Mouse (Mus musculus): ENCODE data around the gene Slc4a4. TPM values are rescaled to one million over a fixed set of nuclear protein-coding genes. Genes with fewer than 3 reads are reported as not detected.

Gene Slc4a4
- polyA plus RNA-seq, 1 experiment from 2014 or later, result 7.3 TPM

GRCm38 (mm10) chr5:89000598-89000997 is 114.0 kb downstream of the Slc4a4 start:
- 0 out of 4 replicates have a peak, but pooled peaks cover 0 to 4% of the 10 kb centered on the region in 2 experiments for H3K4me1 ChIP-seq (ENCODE audit: control insufficient read depth in 2 of 2, insufficient read depth in 2 of 2, low read length in 2 of 2)
- H3K27me3 ChIP-seq (ENCODE audit: control insufficient read depth, insufficient read depth, low read length), result no peaks in the 10 kb centered on the region
- no peak overlapping the region for H3K9ac ChIP-seq (ENCODE audit: low read length)
- WGBS, result 95% methylated on average over 7 of the region's 7 CpGs
- H3K4me3 ChIP-seq (ENCODE audit: control insufficient read depth in 1 of 2, insufficient read depth in 1 of 2, low read depth in 1 of 2, low read length in 2 of 2), result no peak overlapping the region
- ATAC-seq (ENCODE audit: insufficient number of reproducible peaks, insufficient read depth, low FRiP score, low read depth), result no peak
- no peak overlapping the region for H3K4me2 ChIP-seq (ENCODE audit: low read length)
- no peak overlapping the region for H3K27ac ChIP-seq (replicated peaks in 1 of 2; ENCODE audit: control insufficient read depth in 1 of 2, insufficient read depth in 1 of 2, low read depth in 2 of 2, low read length in 2 of 2)
- no peaks in the 10 kb centered on the region for H3K36me3 ChIP-seq (ENCODE audit: control insufficient read depth, insufficient read depth, low read length)
- H3K9me3 ChIP-seq (ENCODE audit: control insufficient read depth, low read length), result peaks cover 4% of the 10 kb centered on the region; the same call in 1 of the 2 replicates

- ATAC-seq (ENCODE audit: insufficient number of reproducible peaks, insufficient read depth, low FRiP score, low read depth), result no peak
- H3K27ac ChIP-seq (replicated peaks in 1 of 2; ENCODE audit: control insufficient read depth in 1 of 2, insufficient read depth in 1 of 2, low read depth in 2 of 2, low read length in 2 of 2), result no peak overlapping the region
- H3K4me3 ChIP-seq (ENCODE audit: control insufficient read depth in 1 of 2, insufficient read depth in 1 of 2, low read depth in 1 of 2, low read length in 2 of 2), result no peak overlapping the region
- no peak overlapping the region for H3K9ac ChIP-seq (ENCODE audit: low read length)
- 72% methylated on average over 5 of the region's 5 CpGs for WGBS
- H3K27me3 ChIP-seq (ENCODE audit: control insufficient read depth, insufficient read depth, low read length), result no peaks in the 10 kb centered on the region
- H3K4me1 ChIP-seq (ENCODE audit: control insufficient read depth in 2 of 2, insufficient read depth in 2 of 2, low read length in 2 of 2), result no peaks in the 10 kb centered on the region
- no peak overlapping the region for H3K4me2 ChIP-seq (ENCODE audit: low read length)
- H3K36me3 ChIP-seq (ENCODE audit: control insufficient read depth, insufficient read depth, low read length), result no peaks in the 10 kb centered on the region
- H3K9me3 ChIP-seq (ENCODE audit: control insufficient read depth, low read length), result no peaks in the 10 kb centered on the region
Observed at GRCm38 (mm10) chr5:89010116-89010515, 123.5 kb downstream of the Slc4a4 start.

- 74% methylated on average over 3 of the region's 3 CpGs for WGBS
- no peaks in the 10 kb centered on the region for H3K4me1 ChIP-seq (ENCODE audit: control insufficient read depth in 2 of 2, insufficient read depth in 2 of 2, low read length in 2 of 2)
- no peaks in the 10 kb centered on the region for H3K27me3 ChIP-seq (ENCODE audit: control insufficient read depth, insufficient read depth, low read length)
- H3K27ac ChIP-seq (replicated peaks in 1 of 2; ENCODE audit: control insufficient read depth in 1 of 2, insufficient read depth in 1 of 2, low read depth in 2 of 2, low read length in 2 of 2), result no peak overlapping the region
- no peaks in the 10 kb centered on the region for H3K36me3 ChIP-seq (ENCODE audit: control insufficient read depth, insufficient read depth, low read length)
- no peak overlapping the region for H3K9ac ChIP-seq (ENCODE audit: low read length)
- no peaks in the 10 kb centered on the region for H3K9me3 ChIP-seq (ENCODE audit: control insufficient read depth, low read length)
- no peak for ATAC-seq (ENCODE audit: insufficient number of reproducible peaks, insufficient read depth, low FRiP score, low read depth)
- H3K4me3 ChIP-seq (ENCODE audit: control insufficient read depth in 1 of 2, insufficient read depth in 1 of 2, low read depth in 1 of 2, low read length in 2 of 2), result no peak overlapping the region
- H3K4me2 ChIP-seq (ENCODE audit: low read length), result no peak overlapping the region
Observed at GRCm38 (mm10) chr5:89012456-89012855, 125.8 kb downstream of the Slc4a4 start.

- Histone ChIP-seq H3K27me3 (ENCODE audit: control insufficient read depth, insufficient read depth, low read length) (no peaks in the 10 kb centered on the region), H3K9me3 (ENCODE audit: control insufficient read depth, low read length) (no peaks in the 10 kb centered on the region), H3K4me1 (ENCODE audit: control insufficient read depth in 2 of 2, insufficient read depth in 2 of 2, low read length in 2 of 2) (no peaks in the 10 kb centered on the region), H3K9ac (ENCODE audit: low read length) (no peak overlapping the region), H3K36me3 (ENCODE audit: control insufficient read depth, insufficient read depth, low read length) (no peaks in the 10 kb centered on the region), H3K4me2 (ENCODE audit: low read length) (no peak overlapping the region), H3K4me3 (ENCODE audit: control insufficient read depth in 1 of 2, insufficient read depth in 1 of 2, low read depth in 1 of 2, low read length in 2 of 2) (no peak overlapping the region), H3K27ac (replicated peaks in 1 of 2; ENCODE audit: control insufficient read depth in 1 of 2, insufficient read depth in 1 of 2, low read depth in 2 of 2, low read length in 2 of 2) (no peak overlapping the region)
- ATAC-seq (ENCODE audit: insufficient number of reproducible peaks, insufficient read depth, low FRiP score, low read depth), result no peak
- 49% methylated on average over 2 of the region's 2 CpGs for WGBS
Observed at GRCm38 (mm10) chr5:89014782-89015181, 128.2 kb downstream of the Slc4a4 start.

- Histone ChIP-seq H3K36me3 (ENCODE audit: control insufficient read depth, insufficient read depth, low read length) (no peaks in the 10 kb centered on the region), H3K27me3 (ENCODE audit: control insufficient read depth, insufficient read depth, low read length) (no peaks in the 10 kb centered on the region), H3K4me2 (ENCODE audit: low read length) (no peak overlapping the region), H3K9ac (ENCODE audit: low read length) (no peak overlapping the region), H3K4me1 (ENCODE audit: control insufficient read depth in 2 of 2, insufficient read depth in 2 of 2, low read length in 2 of 2) (no peaks in the 10 kb centered on the region), H3K9me3 (ENCODE audit: control insufficient read depth, low read length) (no peaks in the 10 kb centered on the region), H3K27ac (replicated peaks in 1 of 2; ENCODE audit: control insufficient read depth in 1 of 2, insufficient read depth in 1 of 2, low read depth in 2 of 2, low read length in 2 of 2) (no peak overlapping the region), H3K4me3 (ENCODE audit: control insufficient read depth in 1 of 2, insufficient read depth in 1 of 2, low read depth in 1 of 2, low read length in 2 of 2) (no peak overlapping the region)
- ATAC-seq (ENCODE audit: insufficient number of reproducible peaks, insufficient read depth, low FRiP score, low read depth), result no peak
- WGBS, result 87% methylated on average over 5 of the region's 5 CpGs
Observed at GRCm38 (mm10) chr5:89015878-89016277, 129.3 kb downstream of the Slc4a4 start.

- Histone ChIP-seq H3K36me3 (ENCODE audit: control insufficient read depth, insufficient read depth, low read length) (no peaks in the 10 kb centered on the region), H3K9ac (ENCODE audit: low read length) (no peak overlapping the region), H3K27ac (replicated peaks in 1 of 2; ENCODE audit: control insufficient read depth in 1 of 2, insufficient read depth in 1 of 2, low read depth in 2 of 2, low read length in 2 of 2) (no peak overlapping the region), H3K4me1 (ENCODE audit: control insufficient read depth in 2 of 2, insufficient read depth in 2 of 2, low read length in 2 of 2) (no peaks in the 10 kb centered on the region), H3K4me3 (ENCODE audit: control insufficient read depth in 1 of 2, insufficient read depth in 1 of 2, low read depth in 1 of 2, low read length in 2 of 2) (no peak overlapping the region), H3K9me3 (ENCODE audit: control insufficient read depth, low read length) (no peaks in the 10 kb centered on the region), H3K27me3 (ENCODE audit: control insufficient read depth, insufficient read depth, low read length) (no peaks in the 10 kb centered on the region), H3K4me2 (ENCODE audit: low read length) (no peak overlapping the region)
- no peak for ATAC-seq (ENCODE audit: insufficient number of reproducible peaks, insufficient read depth, low FRiP score, low read depth)
- WGBS, result 84% methylated on average over 6 of the region's 6 CpGs
Observed at GRCm38 (mm10) chr5:89018537-89018936, 131.9 kb downstream of the Slc4a4 start.

GRCm38 (mm10) chr5:89024413-89024812 is 137.8 kb downstream of the Slc4a4 start:
- ATAC-seq (ENCODE audit: insufficient number of reproducible peaks, insufficient read depth, low FRiP score, low read depth), result no peak
- H3K4me3 ChIP-seq (ENCODE audit: control insufficient read depth in 1 of 2, insufficient read depth in 1 of 2, low read depth in 1 of 2, low read length in 2 of 2), result no peak overlapping the region
- H3K4me2 ChIP-seq (ENCODE audit: low read length), result no peak overlapping the region
- no peaks in the 10 kb centered on the region for H3K9me3 ChIP-seq (ENCODE audit: control insufficient read depth, low read length)
- H3K27me3 ChIP-seq (ENCODE audit: control insufficient read depth, insufficient read depth, low read length), result no peaks in the 10 kb centered on the region
- 76% methylated on average over 4 of the region's 4 CpGs for WGBS
- H3K9ac ChIP-seq (ENCODE audit: low read length), result no peak overlapping the region
- no peaks in the 10 kb centered on the region; the same call in 1 of the 2 replicates for H3K36me3 ChIP-seq (ENCODE audit: control insufficient read depth, insufficient read depth, low read length)
- no peak overlapping the region for H3K27ac ChIP-seq (replicated peaks in 1 of 2; ENCODE audit: control insufficient read depth in 1 of 2, insufficient read depth in 1 of 2, low read depth in 2 of 2, low read length in 2 of 2)
- H3K4me1 ChIP-seq (ENCODE audit: control insufficient read depth in 2 of 2, insufficient read depth in 2 of 2, low read length in 2 of 2), result no peaks in the 10 kb centered on the region

- H3K4me1 ChIP-seq (ENCODE audit: control insufficient read depth in 2 of 2, insufficient read depth in 2 of 2, low read length in 2 of 2), result no peaks in the 10 kb centered on the region
- no peak for ATAC-seq (ENCODE audit: insufficient number of reproducible peaks, insufficient read depth, low FRiP score, low read depth)
- no peaks in the 10 kb centered on the region for H3K27me3 ChIP-seq (ENCODE audit: control insufficient read depth, insufficient read depth, low read length)
- H3K36me3 ChIP-seq (ENCODE audit: control insufficient read depth, insufficient read depth, low read length), result no peaks in the 10 kb centered on the region; the same call in 1 of the 2 replicates
- WGBS, result 94% methylated on average over 4 of the region's 4 CpGs
- no peak overlapping the region for H3K4me3 ChIP-seq (ENCODE audit: control insufficient read depth in 1 of 2, insufficient read depth in 1 of 2, low read depth in 1 of 2, low read length in 2 of 2)
- no peak overlapping the region for H3K4me2 ChIP-seq (ENCODE audit: low read length)
- H3K9ac ChIP-seq (ENCODE audit: low read length), result no peak overlapping the region
- H3K27ac ChIP-seq (replicated peaks in 1 of 2; ENCODE audit: control insufficient read depth in 1 of 2, insufficient read depth in 1 of 2, low read depth in 2 of 2, low read length in 2 of 2), result no peak overlapping the region
- no peaks in the 10 kb centered on the region for H3K9me3 ChIP-seq (ENCODE audit: control insufficient read depth, low read length)
Observed at GRCm38 (mm10) chr5:89027518-89028085, 141.0 kb downstream of the Slc4a4 start.
